Mouse (Mus musculus) liver, embryonic 11.5 days (tissue): Measurements from ENCODE around the gene Eif6. TPM values are rescaled to one million over a fixed set of nuclear protein-coding genes. Genes with fewer than 3 reads are reported as not detected.

ENCODE experiments used
- ATAC-seq: fragments of 200-750 bp; cut with Nextera tagmentation; replicated peaks from 2 replicates; pipeline ENCODE4 v1.8.0; 2017; ENCODE audit warnings: moderate number of reproducible peaks, mild to moderate bottlenecking, moderate TSS enrichment, moderate library complexity; ENCODE audit not compliant: low FRiP score
- DNase-seq: peaks from one replicate; pipeline ENCODE4 v3.0.0-alpha.2; 2017; ENCODE audit warnings: low spot score
- H3K27ac ChIP-seq: fragments of 300-500 bp; sonication (generic); 2 replicates; pipeline ENCODE4 v1.5.1; 2014; ENCODE audit warnings: mild to moderate bottlenecking, low read depth, low read length, control low read depth
- H3K27me3 ChIP-seq: fragments of 300-500 bp; sonication (generic); replicated peaks from 2 replicates; pipeline ENCODE4 v1.6.1; 2014; ENCODE audit warnings: low read length, mixed read lengths; ENCODE audit not compliant: control insufficient read depth, insufficient read depth
- H3K36me3 ChIP-seq: fragments of 300-500 bp; sonication (generic); 2 replicates; pipeline ENCODE4 v1.6.1; 2014; ENCODE audit warnings: mild to moderate bottlenecking, low read length, moderate library complexity, mixed read lengths; ENCODE audit not compliant: control insufficient read depth, insufficient read depth
- H3K4me1 ChIP-seq: fragments of 300-500 bp; sonication (generic); replicated peaks from 2 replicates; pipeline ENCODE4 v1.6.1; 2014; ENCODE audit warnings: low read length, mixed read lengths; ENCODE audit not compliant: control insufficient read depth, insufficient read depth
- H3K4me2 ChIP-seq: fragments of 300-500 bp; sonication (generic); 2 replicates; pipeline ENCODE4 v1.6.1; 2014; ENCODE audit warnings: mild to moderate bottlenecking, control low read depth, moderate library complexity
- H3K4me3 ChIP-seq: fragments of 300-500 bp; sonication (generic); 2 replicates; pipeline ENCODE4 v1.5.1; 2014; ENCODE audit warnings: low read depth, low read length, control low read depth
- H3K9ac ChIP-seq: fragments of 300-500 bp; sonication (generic); 2 replicates; pipeline ENCODE4 v1.6.1; 2014; ENCODE audit warnings: low read depth, low read length, control low read depth
- H3K9me3 ChIP-seq: fragments of 300-500 bp; sonication (generic); 2 replicates; pipeline ENCODE4 v1.6.1; 2016; ENCODE audit warnings: low read length, inconsistent platforms, mixed read lengths; ENCODE audit not compliant: control insufficient read depth
- WGBS: fragments of 180-500 bp; shearing (Covaris S2); extraction: QIAGEN DNeasy Blood & Tissue Kit; methylation state at CpG from one replicate; pipeline ENCODE4 v1.1.7; 2014; 5-methylcytosine and 5-hydroxymethylcytosine counted together
- polyA plus RNA-seq: library from polyadenylated mRNA; unstranded; fragments of >200 nt; fragmentation: Nextera tagmentation; extraction: Ambion mirVana; gene quantifications from 2 replicates; pipeline ENCODE4 v1.2.1, GENCODE M21; 2014

Gene Eif6
- polyA plus RNA-seq, 1 experiment from 2014 or later, result 243 TPM

DNA sequence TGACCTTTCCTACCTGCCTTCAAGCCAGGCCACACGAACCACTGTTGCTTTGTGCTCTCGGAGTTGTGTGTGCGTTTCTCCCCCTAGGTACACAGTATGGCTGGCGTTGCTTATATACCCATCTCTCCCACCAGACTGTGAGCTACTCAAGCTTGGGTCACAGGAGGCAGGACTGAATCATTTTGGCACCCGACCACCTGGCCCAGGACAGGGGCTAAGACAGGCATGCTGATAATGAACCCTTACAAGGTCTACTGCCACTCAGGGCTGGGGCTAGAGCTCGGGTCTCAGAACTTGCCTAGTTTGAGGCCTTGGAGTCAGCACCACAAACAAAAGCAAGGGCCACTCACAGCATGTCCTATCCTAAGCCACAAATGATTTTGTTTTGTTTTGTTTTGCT lies 34.9 kb upstream of the Eif6 start:
- Histone ChIP-seq H3K27ac (no peak overlapping the region), H3K4me3 (no peak overlapping the region), H3K36me3 (no peaks in the 10 kb centered on the region; the same call in 1 of the 2 replicates), H3K9me3 (no peaks in the 10 kb centered on the region), H3K4me1 (no peaks in the 10 kb centered on the region), H3K9ac (no peak overlapping the region), H3K27me3 (no peaks in the 10 kb centered on the region), H3K4me2 (no peak overlapping the region)
- DNase-seq (no peak), ATAC-seq (no peak)
- WGBS, result 87% methylated on average over 6 of the region's 6 CpGs

DNA sequence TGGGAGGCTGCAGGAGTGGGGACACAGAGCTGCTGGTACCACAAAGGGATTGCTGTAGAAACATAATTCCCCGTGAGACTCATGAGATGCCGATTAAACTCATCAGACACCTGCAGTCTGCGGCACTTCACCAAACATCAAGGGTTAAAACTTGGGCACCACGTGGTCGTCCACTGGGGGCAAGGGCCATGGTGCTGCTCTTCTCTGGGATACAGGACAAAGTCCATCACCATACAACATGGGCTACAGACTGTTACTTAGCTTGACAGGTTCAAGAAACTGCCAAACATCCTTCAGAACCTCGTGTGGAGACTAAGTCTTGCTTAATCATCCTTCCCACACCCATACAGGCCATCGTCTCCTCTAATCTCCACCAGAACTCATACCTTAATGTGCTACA lies 33.4 kb upstream of the Eif6 start:
- 73% methylated on average over 7 of the region's 7 CpGs for WGBS

DNA sequence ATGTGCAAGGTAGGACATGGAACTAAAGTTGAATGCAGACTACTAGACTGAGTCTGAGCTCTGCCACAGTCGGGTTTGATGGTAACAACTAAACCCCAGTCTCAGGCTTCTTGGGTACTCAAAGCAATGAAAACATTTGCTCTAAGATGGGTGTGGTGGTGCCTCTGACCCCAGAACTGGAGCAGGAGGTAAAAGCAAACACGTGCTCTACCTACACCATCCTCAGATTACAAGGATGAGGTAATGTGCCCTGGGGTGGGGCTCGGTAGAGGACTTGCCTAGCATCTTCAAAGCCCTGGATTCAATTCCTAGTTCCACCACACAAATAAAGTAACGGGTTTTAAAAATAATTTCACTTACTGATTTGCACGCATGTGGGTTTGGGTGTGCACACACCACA lies 25.8 kb upstream of the Eif6 start:
- no peaks in the 10 kb centered on the region for H3K9me3 ChIP-seq
- no peak for ATAC-seq
- H3K27ac ChIP-seq, result no peak overlapping the region
- H3K27me3 ChIP-seq, result no peaks in the 10 kb centered on the region
- WGBS, result 87% methylated on average over 5 of the region's 5 CpGs
- H3K4me2 ChIP-seq, result no peak overlapping the region
- H3K36me3 ChIP-seq, result peaks cover 20% of the 10 kb centered on the region
- 0 out of 2 replicates have a peak, but pooled peaks cover 9% of the 10 kb centered on the region for H3K4me1 ChIP-seq
- H3K9ac ChIP-seq, result no peak overlapping the region
- H3K4me3 ChIP-seq, result no peak overlapping the region
- no peak for DNase-seq

More for the DNA sequence above, 33.4 kb upstream of the Eif6 start:
- DNase-seq (no peak), ATAC-seq (no peak)
- H3K4me1 ChIP-seq, result no peaks in the 10 kb centered on the region
- H3K4me2 ChIP-seq, result no peak overlapping the region
- H3K27ac ChIP-seq, result no peak overlapping the region
- no peak overlapping the region for H3K4me3 ChIP-seq
- H3K9ac ChIP-seq, result no peak overlapping the region
- no peaks in the 10 kb centered on the region; the same call in 1 of the 2 replicates for H3K36me3 ChIP-seq
- H3K27me3 ChIP-seq, result no peaks in the 10 kb centered on the region
- no peaks in the 10 kb centered on the region for H3K9me3 ChIP-seq

- ATAC-seq (no peak), DNase-seq (no peak)
- Histone ChIP-seq H3K27ac (0 out of 2 replicates have a peak overlapping the region, but pooled peaks have one; percentile 16), H3K9me3 (no peaks in the 10 kb centered on the region), H3K9ac (no peak overlapping the region), H3K36me3 (peaks cover 23% of the 10 kb centered on the region), H3K27me3 (no peaks in the 10 kb centered on the region), H3K4me2 (no peak overlapping the region), H3K4me1 (0 out of 2 replicates have a peak, but pooled peaks cover 9% of the 10 kb centered on the region), H3K4me3 (no peak overlapping the region)
- WGBS, result 80% methylated on average over 7 of the region's 7 CpGs
Measured at GRCm38 (mm10) chr2:155850120-155850519, 23.4 kb upstream of the Eif6 start.

- WGBS, result 51% methylated on average over 7 of the region's 7 CpGs
Measured at GRCm38 (mm10) chr2:155849464-155849863, 22.7 kb upstream of the Eif6 start.

DNA sequence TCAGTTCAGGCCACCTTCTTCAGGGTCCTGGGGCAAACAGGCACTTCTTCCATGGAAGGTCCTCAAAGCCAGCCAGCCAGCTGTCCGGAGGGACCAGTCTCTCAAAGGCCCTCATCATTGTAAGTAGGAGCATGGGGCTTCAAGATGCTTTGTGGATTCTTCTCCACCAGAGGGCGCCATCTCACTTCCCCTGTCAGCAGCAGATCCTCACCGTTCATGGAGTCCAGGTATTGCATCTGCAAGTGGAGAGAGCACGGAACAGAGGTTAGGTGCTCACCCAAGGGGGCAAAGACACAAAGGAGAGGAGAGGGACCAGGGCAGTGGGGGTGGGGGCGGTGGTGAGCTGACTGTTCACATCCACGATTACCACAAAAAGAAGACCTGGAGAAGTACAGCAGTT lies 21.6 kb upstream of the Eif6 start:
- H3K4me2 ChIP-seq, result no peak overlapping the region
- 0 out of 2 replicates have a peak, but pooled peaks cover 9% of the 10 kb centered on the region for H3K4me1 ChIP-seq
- 45% methylated on average over 6 of the region's 6 CpGs for WGBS
- DNase-seq (peak; percentile 65), ATAC-seq (no peak; the same call in 1 of the 2 replicates)
- H3K36me3 ChIP-seq, result peaks cover 23% of the 10 kb centered on the region
- H3K27ac ChIP-seq, result no peak overlapping the region
- no peaks in the 10 kb centered on the region for H3K9me3 ChIP-seq
- H3K9ac ChIP-seq, result no peak overlapping the region
- H3K27me3 ChIP-seq, result no peaks in the 10 kb centered on the region
- H3K4me3 ChIP-seq, result no peak overlapping the region

More at GRCm38 (mm10) chr2:155849464-155849863, 22.7 kb upstream of the Eif6 start:
- 0 out of 2 replicates have a peak overlapping the region, but pooled peaks have one; percentile 16 for H3K27ac ChIP-seq
- no peak overlapping the region for H3K4me3 ChIP-seq
- H3K4me2 ChIP-seq, result no peak overlapping the region
- H3K9ac ChIP-seq, result no peak overlapping the region
- ATAC-seq (peak; percentile 73), DNase-seq (no peak)
- 0 out of 2 replicates have a peak, but pooled peaks cover 9% of the 10 kb centered on the region for H3K4me1 ChIP-seq
- H3K27me3 ChIP-seq, result no peaks in the 10 kb centered on the region
- H3K36me3 ChIP-seq, result peaks cover 23% of the 10 kb centered on the region
- no peaks in the 10 kb centered on the region for H3K9me3 ChIP-seq

- DNase-seq (no peak), ATAC-seq (no peak)
- Histone ChIP-seq H3K27me3 (no peaks in the 10 kb centered on the region), H3K36me3 (peaks cover 23% of the 10 kb centered on the region), H3K9me3 (no peaks in the 10 kb centered on the region), H3K4me2 (no peak overlapping the region), H3K4me1 (0 out of 2 replicates have a peak, but pooled peaks cover 9% of the 10 kb centered on the region), H3K4me3 (no peak overlapping the region), H3K27ac (no peak overlapping the region), H3K9ac (no peak overlapping the region)
- WGBS, result 85% methylated on average over 8 of the region's 8 CpGs
Measured at GRCm38 (mm10) chr2:155846930-155847329, 20.2 kb upstream of the Eif6 start.

DNA sequence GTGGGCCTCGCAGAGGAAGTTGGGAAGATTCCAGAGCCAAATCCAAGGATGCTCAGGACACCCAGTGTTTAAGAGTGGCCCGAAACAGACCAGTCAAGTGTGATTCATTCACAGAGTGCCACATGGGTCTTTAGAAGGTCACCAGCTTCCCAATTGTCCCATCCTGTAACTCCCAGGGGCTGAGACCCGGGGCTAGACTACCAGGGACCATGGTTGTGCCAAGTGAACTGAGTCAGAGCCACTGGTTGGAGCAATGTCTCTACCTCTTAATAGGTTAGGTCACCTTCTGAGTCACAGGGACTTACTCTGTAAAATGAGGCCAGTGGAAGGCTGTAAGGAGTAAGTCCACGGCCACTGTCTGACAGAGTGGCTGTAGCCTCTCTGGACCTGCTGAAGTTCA lies 12.2 kb upstream of the Eif6 start:
- Histone ChIP-seq H3K36me3 (no peaks in the 10 kb centered on the region), H3K27ac (no peak overlapping the region), H3K9me3 (no peaks in the 10 kb centered on the region), H3K4me1 (no peaks in the 10 kb centered on the region; the same call in 1 of the 2 replicates), H3K4me3 (no peak overlapping the region), H3K9ac (no peak overlapping the region), H3K4me2 (no peak overlapping the region), H3K27me3 (no peaks in the 10 kb centered on the region)
- WGBS, result 80% methylated on average over 4 of the region's 4 CpGs
- DNase-seq (no peak), ATAC-seq (no peak)

- no peak overlapping the region for H3K9ac ChIP-seq
Measured at GRCm38 (mm10) chr2:155837961-155838360, 11.2 kb upstream of the Eif6 start.

More at GRCm38 (mm10) chr2:155837961-155838360, 11.2 kb upstream of the Eif6 start:
- H3K4me2 ChIP-seq, result no peak overlapping the region
- H3K4me1 ChIP-seq, result no peaks in the 10 kb centered on the region; the same call in 1 of the 2 replicates
- H3K4me3 ChIP-seq, result no peak overlapping the region
- no peak for DNase-seq
- H3K27ac ChIP-seq, result no peak overlapping the region
- no peak for ATAC-seq
- WGBS, result 69% methylated on average over 3 of the region's 3 CpGs
- H3K9me3 ChIP-seq, result no peaks in the 10 kb centered on the region
- H3K36me3 ChIP-seq, result no peaks in the 10 kb centered on the region
- no peaks in the 10 kb centered on the region for H3K27me3 ChIP-seq
